Mouse (Mus musculus) brain, embryonic 14.5 days (tissue): ENCODE measurements around the gene Col23a1.
"Not testable (repeated sequence)": the region's sequence is repeated elsewhere in the genome, so short reads cannot be mapped to it uniquely, and the experiment has no call there.

Experiments
- CTCF ChIP-seq: fragments of 200-500 bp; IDR thresholded peaks from 2 replicates; pipeline ENCODE4 v1.5.1; 2012; ENCODE audit warnings: inconsistent platforms, mild to moderate bottlenecking, moderate library complexity, borderline replicate concordance; ENCODE audit not compliant: insufficient read depth, insufficient read length; ENCODE audit errors: extremely low read depth
- POLR2A ChIP-seq: fragments of 200-500 bp; IDR thresholded peaks from 2 replicates; pipeline ENCODE4 v1.6.1; 2012; ENCODE audit warnings: mild to moderate bottlenecking, inconsistent platforms, borderline replicate concordance; ENCODE audit not compliant: poor library complexity, insufficient read depth, insufficient read length, severe bottlenecking; ENCODE audit errors: extremely low read depth

DNA sequence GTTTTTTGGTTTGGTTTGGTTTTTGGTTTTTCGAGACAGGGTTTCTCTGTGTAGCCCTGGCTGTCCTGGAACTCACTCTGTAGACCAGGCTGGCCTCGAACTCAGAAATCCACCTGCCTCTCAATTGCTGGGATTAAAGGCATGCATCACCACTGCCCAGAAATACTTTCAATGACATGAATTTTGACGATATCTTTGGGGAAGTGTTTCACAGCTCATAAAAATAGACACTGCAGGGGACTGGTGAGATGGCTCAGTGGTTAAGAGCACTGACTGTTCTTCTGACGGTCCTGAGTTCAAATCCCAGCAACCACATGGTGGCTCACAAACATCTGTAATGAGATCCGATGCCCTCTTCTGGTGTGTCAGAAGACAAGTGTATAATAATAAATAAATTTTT is 320.2 kb downstream of the Col23a1 start:
- TF ChIP-seq CTCF, POLR2A: not testable (repeated sequence)
